Mouse (Mus musculus) cerebellum, postnatal 14 days (tissue): ENCODE measurements at regions not wholly inside any gene's neighbourhood (a gene's known extent, or its start where the extent isn't known, plus 50 kb on each side); places are given as distances from the start of the nearest gene placed in this dataset.
A peak's percentile ranks its signal among the peaks of the same experiment; 100 is the strongest.
"Not testable (repeated sequence)": the region's sequence is repeated elsewhere in the genome, so short reads cannot be mapped to it uniquely, and the experiment has no call there.

ENCODE experiments used
- DNase-seq, 2 experiments: peaks; one replicate each; pipeline ENCODE4 v3.0.0; 2021; ENCODE audit warnings: mixed read lengths in 2 of 2

DNA sequence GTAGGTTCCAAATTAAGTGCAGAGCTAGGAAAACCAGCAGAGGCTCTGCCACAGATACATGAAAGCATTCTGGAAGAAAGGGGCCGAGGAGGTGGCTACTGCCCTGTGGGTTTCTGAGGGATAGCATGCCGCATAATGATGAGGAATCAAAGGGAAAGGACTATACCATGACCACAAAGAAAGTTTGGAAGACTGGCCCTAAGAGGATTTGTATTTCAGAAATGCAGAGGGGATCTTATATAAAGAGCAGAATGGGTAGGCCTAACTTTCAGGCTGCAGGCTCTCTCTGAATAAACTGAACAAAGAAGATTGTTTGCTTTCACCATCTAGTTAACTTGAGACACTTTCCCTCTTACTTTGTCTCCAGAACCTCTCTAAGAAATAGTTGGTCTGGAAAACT, 777.9 kb downstream of the Basp1 start:
- DNase-seq, result no peak

DNA sequence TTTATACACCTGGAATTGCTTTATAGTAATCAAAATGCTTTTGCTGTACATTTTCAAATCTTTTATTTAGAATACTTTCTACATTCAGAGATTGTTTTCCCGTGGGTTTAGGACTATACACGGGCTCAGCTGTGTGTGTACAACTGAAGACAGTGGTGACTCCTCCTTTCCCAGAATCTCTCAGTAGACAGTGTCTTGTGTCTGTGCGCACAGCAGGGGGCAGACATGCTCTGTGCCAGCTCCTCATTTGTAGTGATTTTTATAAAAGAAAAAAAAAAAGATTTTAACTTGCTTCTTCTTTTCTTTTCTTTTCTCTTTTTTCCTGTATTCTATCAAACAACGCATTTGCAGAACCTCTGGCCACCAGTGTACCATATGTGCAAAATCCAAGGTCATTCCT, 817.3 kb downstream of the Basp1 start:
- peak; percentile 45 to 64 for DNase-seq

DNA sequence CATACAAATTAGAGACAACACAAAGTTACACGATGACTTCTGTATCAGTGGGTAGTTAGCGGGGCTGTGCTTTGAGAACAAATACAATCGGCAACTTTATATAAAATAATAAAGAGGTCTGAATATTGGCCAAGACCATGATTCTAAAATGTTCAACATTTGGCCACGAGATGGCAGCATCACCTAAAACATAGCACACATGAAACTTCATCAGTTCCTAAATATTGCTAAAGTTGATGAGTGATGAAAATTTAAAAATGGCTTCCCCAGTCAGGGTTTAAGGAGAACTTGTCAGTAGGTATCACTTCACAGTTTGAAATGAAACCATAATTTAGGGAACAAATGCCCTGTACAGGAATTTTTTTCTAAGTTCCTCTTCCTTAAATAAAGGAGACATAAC, 824.6 kb downstream of the Basp1 start:
- DNase-seq, result peak; percentile 77 to 79

DNA sequence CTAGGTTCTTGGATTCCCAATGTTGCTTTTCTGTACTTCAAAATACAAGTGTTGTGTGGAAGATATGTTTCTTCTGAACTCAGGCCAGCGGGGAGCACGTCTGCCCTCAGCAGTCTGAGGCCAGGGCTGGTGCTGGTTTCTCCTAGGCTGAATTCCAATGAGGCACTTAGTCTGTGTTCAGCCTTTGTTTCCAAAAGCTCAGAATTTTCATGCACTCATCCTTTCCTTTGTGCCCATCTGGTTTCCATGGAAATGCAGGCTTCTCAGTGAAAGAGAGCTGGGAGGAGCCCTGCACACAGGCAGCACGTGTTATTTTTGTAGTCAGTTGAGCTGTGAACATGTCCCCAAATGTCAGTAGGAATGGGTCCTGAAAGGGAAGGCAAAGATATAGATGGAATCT, 846.6 kb downstream of the Basp1 start:
- DNase-seq, result no peak

DNA sequence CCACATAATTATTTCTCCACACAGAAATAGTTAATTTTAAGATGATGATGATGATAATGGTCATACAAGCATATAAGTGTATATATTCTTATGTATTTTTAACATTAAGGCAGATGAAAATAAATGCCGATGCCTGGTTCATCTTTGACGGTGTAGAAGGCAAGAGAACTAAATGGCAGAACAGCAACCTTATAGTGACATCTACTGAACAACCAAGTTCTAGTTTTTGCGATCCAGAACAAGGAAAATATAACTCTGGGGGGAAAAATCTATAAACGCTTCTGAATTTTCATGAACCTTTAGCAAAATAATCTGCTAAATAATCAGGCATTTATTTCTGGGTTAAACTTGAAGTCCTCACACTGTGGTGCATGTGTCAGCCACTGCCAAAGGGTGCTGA, 856.8 kb downstream of the Basp1 start:
- no peak for DNase-seq

DNA sequence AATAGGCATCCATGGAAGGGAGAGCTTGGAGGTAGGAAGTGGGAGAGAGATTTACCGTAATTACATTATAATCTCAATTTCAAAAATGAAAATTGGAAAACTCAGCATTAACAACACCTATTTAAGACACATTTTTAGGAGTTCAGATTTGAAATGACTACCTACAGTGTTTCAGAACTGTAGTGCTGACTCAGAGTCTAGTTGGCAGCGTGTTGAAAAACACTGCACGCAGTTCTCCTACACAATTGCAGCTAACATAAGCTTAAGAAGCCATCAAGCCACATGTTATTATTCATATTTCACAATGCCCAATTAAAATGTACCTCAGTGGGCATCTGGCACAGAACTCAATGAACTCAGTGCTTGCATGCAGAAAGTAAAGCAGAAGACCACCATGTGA, 863.5 kb downstream of the Basp1 start:
- no peak for DNase-seq

DNA sequence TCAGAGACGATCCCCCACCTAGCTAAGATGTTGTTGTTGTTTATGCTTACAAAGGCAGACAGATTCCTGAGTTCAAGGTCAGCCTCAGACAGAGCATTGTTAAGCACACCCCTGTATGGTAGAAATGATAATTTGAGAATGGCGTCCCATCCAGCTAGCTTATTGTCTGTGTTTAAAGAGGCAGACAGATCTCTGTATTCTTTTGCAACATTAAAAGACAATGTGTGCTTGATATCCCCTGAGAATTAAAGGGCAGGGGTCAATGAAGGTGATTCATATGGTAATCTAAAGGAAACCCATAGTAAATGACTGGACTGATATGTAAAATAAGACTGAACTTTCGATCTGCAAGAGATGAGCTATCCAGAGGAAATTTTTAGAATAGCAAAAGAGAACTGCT, 883.5 kb downstream of the Basp1 start:
- DNase-seq, result no peak

DNA sequence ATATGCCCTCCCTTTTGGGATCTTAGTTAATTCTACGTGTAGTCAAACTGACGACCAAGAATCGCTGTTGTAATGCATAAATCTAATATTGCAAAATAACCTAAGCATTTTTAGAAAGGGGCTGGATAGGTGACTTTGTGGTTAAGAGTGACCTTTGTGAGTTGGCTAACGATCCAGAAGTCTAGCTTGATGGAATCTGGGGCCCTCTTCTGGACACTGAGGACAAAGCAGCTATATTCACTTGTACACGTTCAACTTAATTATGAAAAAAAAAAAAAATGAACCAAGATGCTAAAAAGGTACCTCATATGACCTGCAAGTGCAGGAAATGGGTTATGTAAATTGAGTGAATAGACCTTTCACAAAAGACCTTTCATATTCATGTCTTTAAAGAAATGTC, 886.2 kb downstream of the Basp1 start:
- DNase-seq, result peak; percentile 20 to 41

DNA sequence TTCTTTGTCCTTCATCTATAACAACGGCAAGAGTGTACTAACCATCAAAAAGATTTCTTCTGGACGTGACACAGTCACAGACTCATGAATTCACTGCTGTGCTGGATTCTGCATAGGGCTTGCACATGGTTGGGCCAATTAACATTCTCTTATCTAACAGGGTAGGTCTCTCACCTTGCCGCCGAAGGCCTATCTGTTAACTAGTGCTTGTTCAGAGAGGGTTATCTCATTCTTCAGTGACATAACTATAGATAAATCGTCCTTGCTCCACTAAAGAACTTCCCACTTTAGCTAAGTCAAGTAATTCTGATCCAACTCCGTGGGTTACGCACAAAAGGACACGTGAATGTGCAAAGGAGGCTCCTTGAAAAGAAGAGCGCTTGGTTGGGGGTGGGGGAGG, 899.6 kb downstream of the Basp1 start:
- no peak for DNase-seq

DNA sequence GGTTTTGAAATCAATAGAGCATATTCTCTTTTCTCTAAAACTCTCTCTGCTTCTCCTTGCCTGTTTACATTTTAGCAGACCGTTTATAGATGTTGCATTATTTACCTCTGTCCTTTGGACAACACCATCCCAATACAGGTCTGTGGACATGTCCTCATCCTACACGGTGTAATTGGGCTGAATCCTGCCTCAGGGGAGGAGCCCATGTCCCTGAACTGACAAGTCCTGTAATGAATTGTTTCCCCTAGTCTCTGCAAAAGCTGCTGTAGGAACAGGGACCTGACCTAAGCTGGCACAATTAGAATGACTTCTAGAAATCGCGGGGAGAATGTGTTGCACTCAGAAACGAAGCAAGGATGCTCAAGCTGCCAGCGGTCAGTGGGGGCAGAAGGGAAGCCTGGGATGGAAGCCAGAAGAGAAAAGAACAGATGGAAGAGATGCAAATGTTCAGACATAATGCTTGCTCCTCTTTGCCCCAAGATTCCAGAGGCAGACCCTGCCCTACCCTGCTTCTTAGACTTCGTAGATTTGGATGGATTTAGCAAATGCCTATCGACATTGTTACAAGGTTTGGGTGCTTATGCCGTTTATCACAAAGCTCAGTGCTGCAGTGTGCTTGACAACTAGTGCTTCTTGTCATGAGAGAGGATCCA, 911.5 kb downstream of the Basp1 start:
- peak; percentile 72 to 79 for DNase-seq

DNA sequence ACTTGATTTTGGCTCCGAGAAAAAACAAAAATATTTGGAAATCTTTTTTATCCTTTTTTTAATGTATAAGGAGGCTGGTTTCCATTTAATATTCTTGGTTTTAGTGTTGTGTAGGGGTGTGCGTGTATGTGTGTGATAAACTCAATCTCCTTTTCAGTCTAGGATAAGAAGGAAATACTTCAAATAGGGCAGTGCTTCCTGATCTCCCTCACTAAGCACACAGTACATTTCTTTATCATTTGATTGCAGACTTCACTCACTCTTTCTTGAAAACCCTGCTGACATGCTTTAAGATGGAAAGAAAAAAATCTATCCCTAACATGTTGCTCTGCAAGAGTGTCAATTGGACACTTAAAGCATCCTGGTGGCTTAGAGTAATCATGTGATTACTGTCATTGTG, 927.3 kb downstream of the Basp1 start:
- no peak for DNase-seq

DNA sequence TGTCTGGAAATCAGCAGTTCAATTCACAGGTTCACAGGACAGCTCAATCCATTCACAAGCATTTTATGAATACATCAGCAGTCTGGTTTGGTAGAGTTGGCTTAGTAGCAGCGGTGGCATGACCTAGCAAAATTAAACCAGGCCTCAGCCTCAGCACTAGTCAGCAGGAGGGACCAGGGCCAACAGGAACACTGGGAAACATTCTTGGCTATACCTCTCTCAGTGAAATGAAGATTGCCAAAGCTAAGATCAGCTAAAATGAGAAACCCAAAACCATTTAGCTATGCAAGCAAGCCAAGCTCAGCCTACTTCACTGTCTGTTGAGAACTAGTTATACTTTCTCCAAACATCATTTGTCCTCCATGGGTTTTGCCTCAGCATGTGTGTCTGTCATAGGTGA, 945.3 kb downstream of the Basp1 start:
- peak in 1 of 2 experiments; percentile 1 for DNase-seq

DNA sequence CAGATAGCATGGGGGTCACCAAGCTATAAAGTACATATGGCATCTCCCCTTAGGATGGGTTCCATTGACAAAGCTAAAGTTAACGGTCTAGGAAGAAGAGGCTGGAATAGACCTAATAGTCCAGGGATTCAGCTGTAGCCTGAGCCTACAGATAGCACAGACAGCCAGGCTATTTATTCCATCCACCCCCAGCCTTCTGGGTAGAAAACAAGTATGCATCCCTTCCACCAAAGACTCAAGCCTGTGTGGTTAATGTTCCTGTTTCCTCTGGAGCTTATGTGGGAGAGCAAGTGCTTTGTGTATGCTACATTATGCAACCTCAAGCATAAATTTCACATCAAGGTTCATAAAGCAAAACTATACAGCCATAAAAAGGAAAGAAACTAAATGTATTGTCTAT, 955.8 kb downstream of the Basp1 start:
- DNase-seq, result no peak

DNA sequence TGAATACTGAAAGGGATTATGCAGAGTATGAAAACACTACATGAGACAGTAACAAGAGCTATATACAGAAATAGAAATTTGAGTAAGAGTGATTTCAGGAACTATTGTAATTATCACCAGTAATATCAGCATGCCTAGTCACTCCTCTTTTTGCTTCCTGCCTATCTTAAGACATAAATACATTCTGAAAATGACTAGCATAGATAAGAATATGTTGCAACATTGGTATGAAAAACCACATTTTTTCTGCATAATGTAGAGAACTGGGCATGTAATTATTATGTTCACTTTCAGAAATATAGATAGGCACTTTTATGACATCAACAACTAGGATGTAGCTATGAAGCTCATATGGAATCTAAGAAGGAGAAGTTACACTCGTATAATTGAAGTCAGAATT, 980.5 kb downstream of the Basp1 start:
- DNase-seq, result no peak

DNA sequence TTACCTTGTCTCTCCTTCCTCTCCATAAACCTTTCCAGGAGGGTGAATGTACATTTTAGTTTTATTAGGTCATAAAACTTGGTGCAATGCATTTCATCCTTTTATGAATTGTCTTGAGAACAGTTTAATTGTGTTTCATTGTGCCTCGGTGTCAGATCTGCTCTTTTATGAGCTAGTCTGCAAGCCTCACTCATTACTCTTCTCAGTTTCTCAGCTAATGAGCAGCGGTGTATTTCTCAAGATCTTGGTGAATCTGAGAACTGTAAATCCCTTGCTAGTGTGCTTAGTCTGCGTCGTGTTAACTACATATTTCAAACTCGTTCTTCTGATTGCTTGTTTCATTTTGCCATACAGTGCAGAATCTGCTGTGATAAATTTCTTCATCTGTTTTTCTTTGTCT, 984.4 kb downstream of the Basp1 start:
- DNase-seq, result no peak

DNA sequence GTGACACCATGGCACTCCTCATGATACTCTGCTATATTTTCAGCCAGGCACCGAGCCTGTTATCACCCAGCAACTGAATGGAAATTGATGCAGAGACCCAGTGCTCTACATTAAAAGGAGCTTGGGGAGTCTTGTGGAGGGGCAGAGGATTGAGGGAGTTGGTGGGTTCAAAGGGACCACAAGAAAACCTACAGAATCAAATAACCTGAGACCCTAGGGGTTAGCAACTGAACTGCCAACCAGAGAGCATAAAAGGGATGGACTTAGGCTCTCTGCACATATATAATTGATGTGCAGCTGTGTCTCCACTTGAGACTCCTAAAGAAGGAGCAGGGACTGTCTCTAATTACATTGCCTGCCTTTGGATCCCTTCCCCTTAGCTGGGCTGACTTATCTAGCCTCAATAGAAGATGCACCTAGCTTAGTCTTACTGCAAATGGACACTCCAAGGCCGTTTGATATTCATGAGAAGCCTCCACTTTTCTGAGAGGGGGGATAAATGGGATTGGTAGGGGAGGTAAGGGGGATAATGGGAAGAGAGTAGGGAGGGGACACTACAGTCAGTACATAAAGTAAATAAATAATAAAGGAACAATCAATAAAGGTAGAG, 991.1 kb downstream of the Basp1 start:
- no peak for DNase-seq

DNA sequence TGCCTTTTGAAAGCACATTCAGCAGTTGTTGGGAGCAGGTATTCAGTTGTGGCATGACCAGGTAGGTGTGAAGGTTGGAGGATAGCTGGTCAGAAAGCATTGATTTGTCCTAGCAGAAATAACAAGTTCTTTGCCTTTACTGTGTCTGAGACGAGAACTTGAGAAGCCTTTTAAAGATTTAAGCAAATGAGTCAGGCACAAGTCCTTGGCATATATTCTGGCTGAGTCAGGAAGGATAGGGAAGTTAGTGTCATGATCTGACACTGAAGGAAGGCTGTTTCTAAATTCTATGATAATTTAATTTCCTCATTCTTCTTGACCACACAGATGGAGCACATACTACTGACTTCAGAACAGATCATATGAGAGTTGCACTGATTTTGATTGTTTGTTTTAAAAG, 993.8 kb downstream of the Basp1 start:
- DNase-seq, result no peak

DNA sequence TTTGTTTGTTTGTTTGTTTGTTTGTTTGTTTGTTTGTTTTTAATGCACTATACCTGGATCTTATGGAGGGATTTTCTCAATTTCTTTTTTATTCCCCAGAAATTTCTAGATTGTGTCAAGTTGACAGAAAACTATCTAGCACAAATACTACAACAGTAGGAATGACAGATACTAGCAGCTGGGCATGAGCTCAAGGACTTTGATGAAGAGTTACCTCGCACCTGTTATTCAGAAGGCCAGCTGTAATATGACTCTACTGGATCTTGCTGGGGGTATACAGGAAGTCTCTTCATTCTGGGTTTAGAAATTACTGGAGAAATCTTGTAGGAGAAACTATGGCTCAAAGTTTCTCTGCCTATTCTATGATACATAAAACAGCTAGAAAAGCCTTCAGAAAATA, 994.4 kb downstream of the Basp1 start:
- no peak for DNase-seq

DNA sequence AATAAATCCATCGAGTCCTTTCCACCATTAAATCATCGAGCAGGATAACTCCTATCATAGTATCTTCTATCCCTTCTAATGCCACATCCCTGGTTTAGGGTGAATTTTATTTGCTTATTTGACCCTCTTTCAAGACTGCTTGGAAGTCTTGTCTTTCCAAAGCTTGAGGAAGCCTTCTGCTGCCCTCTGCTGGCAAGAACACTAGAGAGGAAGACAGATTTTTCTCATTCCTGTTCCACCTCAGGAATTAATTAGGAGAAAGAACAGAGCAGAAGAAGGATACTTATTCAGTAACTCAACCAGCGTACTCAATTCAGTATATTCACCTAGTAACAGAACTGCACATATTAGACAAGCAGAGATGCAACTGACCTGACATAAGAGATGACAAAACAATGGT, 1005.9 kb downstream of the Basp1 start:
- DNase-seq, result peak; percentile 90 to 94

DNA sequence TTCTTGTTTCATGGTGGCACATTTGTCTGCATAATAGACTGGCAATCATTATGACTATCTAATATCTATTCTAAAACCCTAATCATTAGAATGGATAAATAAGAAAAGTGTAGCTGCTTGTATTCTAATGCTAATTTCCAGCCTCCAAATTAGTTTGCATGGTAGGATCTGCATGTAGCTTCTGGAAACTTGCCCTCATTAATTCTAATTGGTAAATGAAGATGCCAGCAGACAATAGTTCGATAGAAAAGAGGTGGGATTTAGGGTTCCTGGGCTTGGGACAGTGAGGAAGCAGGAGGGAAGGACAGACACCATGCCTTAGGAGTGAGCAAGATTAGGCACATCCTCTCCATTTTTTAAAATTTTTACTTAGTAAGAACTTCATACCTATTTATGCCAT, 1008.3 kb downstream of the Basp1 start:
- no peak for DNase-seq

DNA sequence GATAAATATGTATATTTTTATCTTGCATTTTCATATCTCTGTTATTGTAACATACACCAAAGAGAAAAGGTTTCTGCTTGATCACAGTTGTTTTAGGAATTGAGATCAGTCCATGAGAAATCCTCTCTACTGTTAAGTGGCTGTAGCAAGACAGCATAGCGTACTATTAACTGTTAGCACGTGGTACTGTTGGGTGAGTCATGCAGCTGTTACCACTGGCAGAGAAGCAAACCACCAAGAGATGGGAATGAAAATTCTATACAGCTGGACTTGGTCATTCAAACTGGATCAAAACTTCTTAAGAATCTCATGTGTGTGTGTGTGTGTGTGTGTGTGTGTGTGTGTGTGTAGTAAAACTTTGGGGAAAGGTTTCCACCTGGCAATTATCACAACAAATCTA, 1013.5 kb downstream of the Basp1 start:
- DNase-seq, result no peak

DNA sequence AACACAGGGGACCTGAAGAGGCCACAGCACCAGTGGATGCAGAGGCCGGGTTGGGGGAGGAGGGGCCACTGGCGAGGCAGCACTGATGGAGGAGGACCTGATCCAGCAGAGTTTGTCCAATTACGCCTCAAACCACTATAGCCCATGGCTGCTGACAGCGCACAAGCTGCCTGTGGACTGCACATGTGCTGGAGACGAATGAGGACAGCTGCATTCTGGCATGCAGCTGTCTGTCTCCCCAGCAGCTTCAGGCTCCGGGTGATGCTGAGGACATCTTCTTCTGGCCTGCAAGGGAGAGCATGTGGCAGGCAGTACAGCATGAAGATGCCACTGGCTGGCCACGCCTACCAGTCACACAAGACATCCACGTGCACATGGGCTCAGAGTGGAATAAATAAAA, 1055.2 kb downstream of the Basp1 start:
- no peak for DNase-seq

DNA sequence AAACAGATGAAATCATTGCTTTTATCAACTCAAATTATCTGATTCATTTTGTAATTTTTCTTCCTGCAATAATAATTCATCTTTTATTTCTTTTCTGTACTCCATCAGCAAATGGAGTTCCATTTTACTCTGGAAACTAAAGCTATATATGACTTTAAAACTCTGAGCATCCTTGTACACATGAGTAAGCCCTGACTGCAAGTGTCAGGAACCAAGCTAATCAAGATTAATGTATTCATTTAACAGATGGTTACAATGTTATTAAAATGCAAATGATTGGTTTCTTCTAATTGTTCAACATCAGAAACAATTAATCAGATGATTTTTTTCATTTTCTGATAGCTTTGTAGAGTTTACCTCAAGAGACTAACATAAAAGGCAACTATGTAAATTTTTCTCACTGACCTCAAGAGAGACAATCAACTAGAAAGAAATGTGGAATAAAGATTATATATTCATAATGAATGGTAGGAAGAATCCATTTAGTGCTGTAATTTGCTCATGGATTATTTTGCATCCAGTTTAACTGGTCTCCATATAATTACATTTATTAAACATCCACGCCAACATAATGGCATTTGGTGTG, 1064.5 kb downstream of the Basp1 start:
- no peak for DNase-seq

DNA sequence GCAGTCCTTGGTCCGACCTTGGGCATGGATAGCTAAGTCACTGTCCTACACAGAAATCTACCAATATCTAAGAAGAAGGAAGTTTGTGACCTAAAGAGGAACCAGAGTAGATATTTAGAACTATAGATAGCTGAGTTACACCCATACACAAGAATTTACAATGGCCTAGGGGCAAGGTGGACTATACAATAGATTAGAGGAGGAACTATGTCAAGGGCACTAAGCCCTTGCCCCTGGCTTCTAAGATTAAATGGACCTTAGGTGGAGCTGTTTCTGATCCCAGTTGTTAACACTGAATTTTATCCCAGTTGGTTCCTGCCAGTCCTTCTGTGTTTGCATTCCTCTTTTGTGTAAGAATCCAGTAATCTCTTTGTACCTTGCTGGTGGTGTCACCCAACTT, 1077.7 kb downstream of the Basp1 start:
- not testable (repeated sequence) for DNase-seq

DNA sequence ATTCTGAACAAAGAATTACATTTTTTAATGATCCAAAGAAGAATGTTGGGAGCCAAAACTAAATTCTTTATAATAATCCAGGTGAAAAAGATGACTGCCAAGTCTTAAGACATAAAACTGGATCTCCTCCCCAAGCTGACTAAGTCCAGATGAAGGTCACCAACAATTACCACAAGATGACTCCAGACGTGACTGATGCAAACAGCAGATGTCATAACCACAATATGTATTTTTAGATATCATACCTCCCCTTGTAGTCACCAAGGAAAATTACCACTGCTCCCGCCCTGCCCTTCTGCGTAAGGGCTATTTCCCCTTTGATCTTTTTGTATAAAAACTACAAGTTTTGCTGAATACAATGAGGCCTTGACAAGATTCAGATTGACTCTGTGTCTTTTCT, 1110.4 kb downstream of the Basp1 start:
- DNase-seq, result not testable (repeated sequence)
